Mouse (Mus musculus): Measurements from ENCODE around the gene Slc15a2.

DNA sequence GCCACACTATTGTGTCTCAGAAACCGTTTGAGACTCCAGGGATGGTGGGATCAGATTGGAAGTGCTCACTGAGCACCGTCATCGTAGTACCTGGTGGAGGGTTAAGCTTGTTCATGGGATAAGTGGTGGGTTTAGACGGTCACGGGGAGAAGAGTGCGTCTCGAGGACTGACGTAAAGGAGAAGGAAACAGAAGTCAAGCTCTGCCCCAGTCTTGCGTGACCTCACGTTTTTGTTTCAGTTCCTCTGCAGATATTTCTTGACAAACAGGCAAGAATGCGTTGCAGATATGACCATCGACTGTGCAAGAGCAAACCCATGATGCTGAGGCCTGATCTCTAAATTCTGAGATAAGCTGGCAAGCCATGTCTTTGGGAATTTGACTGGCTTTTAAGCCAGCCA, 73.0 kb downstream of the Slc15a2 start:
- no peak for TF ChIP-seq POLR2A (IDR thresholded peaks at IDR 0.05; ENCODE audit: insufficient read depth, low read length)
- no peak for TF ChIP-seq CTCF (IDR thresholded peaks at IDR 0.05; ENCODE audit: low read depth, low read length)
- TF ChIP-seq EP300 (IDR thresholded peaks at IDR 0.05; ENCODE audit: insufficient read depth, low read depth, low read length): no peak
